Mouse (Mus musculus) lung, postnatal 0 days (tissue): ENCODE measurements around the gene Pkmyt1.

ENCODE experiments used
- CTCF ChIP-seq: IDR thresholded peaks from 2 replicates; pipeline ENCODE4 v1.5.1; 2016; ENCODE audit warnings: antibody characterized with exemption, mild to moderate bottlenecking
- EP300 ChIP-seq: IDR thresholded peaks from 2 replicates; pipeline ENCODE4 v1.6.1; 2016; ENCODE audit warnings: antibody characterized with exemption, mild to moderate bottlenecking, control low read depth

DNA sequence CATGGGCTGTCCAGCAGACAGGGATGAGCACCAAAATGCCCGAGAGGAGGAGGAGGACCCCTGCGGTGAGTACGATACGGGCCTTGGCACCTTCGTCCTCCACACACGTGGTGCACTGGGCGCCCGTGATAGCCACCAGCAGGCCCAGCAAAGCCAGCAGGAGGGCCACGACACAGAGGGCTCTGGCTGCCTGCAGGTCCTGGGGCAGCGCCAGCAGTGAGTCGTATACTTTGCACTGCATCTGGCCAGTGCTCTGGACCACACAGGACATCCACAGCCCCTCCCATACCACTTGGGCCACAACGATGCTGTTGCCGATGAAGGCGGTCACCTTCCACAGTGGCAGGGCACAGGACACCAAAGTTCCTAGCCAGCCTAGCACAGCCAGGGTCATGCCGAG is 42.9 kb upstream of the Pkmyt1 start:
- TF ChIP-seq CTCF: no peak
- TF ChIP-seq EP300: no peak
